Mouse (Mus musculus): ENCODE results near the gene Esyt2.
A peak's percentile ranks its signal among the peaks of the same experiment; 100 is the strongest.

The Esyt2 gene

DNA sequence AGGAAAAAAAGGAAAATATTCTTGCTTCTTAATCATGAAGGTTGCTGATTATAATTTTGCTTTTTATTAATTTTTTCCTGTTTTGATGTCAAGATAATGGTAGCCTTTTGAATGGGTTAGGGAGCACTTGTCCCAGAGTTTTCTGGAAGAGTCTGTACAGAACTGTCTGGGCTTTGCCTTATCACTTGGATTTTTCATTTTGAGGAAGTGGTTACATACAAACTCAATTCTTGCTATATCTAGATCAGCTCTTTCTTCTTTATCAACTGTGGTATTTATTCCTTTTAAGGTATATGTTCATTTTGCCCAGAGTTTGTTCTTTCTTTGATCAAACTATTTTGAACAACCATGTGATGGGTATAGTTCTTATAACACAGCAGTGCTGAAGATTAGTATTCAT is 81.1 kb downstream of the Esyt2 start:
- DNase-seq (ENCODE audit: low spot score), result no peak

DNA sequence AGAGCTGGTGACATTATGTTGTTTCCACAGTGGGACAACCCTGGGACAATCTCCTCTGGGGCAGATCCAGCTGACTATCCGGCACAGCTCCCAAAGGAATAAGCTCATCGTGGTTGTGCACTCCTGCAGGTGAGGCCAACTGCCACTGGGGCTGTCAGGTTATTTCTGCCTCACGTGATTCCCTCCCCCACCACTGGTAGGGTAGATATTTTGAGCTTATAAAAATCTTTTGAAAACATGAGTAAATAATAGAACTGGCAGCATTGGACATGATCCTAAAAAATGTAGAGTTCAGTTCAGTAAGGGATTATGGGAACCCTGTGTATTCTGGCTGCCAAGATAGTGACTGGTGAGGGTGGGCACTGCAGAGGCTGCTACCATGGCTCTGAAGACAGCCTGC is 85.9 kb downstream of the Esyt2 start:
- DNase-seq (ENCODE audit: low spot score), result no peak

DNA sequence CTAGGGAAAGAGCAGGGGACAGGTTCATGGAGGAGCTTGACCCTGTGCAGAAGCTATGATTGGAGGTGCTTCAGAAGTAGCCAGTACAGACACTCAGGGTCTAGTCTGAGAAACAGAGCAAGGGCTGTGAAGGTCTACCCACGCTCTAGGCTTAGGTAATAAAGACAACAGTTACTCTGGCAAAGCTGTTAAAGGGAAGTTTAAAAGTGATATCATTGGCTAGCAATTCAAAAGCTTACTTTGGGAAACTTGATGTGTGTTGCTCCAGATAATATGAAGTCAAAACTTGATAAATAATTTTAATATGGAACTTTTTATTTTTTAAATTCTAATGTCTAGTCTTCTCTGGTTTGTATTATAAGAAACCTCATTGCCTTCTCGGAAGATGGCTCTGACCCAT is 86.3 kb downstream of the Esyt2 start:
- DNase-seq (ENCODE audit: low spot score), result no peak

DNA sequence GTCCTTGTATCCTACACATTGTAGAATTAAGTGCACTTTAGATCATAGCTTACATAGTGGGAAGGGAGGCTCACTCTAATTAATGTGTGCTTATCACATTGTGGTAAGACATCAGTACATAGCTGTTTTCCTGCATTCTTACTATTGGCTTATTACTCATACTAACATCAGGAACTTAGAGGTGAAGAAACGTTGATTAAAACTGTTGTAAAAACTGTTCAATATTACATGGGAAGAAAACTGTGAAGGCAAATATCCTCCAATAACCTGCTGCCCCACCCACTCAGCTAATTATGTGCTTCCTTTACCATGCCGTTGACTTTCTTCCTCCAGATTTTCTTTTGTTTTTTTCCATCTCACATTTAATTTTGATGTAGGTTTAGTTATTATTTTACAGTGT is 87.9 kb downstream of the Esyt2 start:
- DNase-seq (ENCODE audit: low spot score), result no peak

DNA sequence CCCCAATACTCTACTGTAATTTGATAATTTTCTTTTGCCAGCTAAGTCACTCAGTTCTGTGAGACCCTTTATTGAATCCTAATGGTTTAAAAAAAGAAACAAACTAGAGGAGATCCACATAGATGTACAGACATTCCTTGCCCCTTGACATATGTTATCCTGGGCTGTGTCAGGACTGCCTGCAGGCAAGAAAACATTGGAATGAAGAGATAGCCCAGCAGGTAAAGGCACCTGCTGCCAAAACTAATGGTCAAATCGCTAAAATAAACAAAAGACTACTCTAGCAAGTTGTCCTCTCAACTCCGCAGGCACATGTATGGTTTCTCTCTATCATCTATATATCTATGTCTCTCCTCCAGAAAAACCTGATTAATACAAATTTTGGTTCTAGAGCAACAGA is 102.1 kb downstream of the Esyt2 start:
- DNase-seq (ENCODE audit: low spot score), result no peak

DNA sequence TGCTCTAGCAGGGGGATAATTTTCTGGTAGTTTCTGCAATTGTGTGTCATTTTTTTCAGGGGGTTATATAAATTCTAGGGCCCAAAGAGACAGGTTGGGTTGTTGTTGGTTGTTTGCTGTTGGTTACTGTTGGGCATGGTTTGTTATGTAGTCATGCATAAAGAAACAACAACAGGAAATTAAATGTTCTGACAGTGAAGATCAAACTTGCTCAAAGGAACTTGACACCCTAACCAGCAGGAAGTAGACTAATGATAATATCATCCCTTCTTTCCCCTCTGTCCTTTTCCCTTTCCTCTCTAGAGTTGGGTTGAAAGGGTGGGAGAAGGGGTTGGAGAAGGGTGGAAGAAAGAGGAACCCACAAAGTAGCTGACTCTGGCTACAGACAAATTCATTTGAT is 103.0 kb downstream of the Esyt2 start:
- no peak for DNase-seq (ENCODE audit: low spot score)

DNA sequence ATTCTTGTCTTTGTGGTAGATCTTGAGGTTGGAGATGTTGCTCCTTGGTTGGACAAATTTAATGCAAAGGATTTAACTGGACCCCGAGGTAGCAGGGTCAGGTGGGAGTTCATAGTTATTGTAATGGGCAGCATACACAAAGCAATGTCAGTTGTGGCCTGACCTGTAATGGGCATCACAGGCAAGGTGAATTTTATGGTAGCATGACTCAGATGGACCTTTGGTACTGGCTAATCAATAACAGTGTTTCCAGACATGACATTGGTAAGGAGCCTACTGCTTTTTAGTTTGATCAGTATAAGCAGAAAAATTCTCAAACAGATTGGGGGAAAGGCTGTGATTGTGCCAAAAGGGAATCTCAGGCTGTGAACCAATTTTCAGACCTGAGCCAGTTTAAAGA is 105.8 kb downstream of the Esyt2 start:
- no peak for DNase-seq (ENCODE audit: low spot score)

DNA sequence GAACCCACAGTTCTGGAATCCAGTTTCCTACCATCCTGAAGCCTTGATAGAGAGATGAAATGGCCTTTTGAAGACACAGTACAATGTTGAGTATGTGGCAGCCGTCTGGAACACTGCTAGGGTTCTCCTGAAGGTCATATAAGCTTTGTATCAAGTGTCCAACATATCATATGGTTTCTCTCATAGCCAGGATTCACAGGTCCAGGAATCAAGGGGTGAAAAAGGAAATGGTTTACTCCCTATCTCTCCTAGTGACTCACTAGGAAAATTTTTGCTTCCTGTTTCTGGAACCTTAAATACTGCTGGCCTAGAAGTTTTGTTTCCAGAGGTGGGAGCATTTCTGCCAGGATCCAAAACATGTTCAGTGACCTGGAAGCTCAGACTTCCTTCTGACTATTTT is 108.9 kb downstream of the Esyt2 start:
- no peak for DNase-seq (ENCODE audit: low spot score)

DNA sequence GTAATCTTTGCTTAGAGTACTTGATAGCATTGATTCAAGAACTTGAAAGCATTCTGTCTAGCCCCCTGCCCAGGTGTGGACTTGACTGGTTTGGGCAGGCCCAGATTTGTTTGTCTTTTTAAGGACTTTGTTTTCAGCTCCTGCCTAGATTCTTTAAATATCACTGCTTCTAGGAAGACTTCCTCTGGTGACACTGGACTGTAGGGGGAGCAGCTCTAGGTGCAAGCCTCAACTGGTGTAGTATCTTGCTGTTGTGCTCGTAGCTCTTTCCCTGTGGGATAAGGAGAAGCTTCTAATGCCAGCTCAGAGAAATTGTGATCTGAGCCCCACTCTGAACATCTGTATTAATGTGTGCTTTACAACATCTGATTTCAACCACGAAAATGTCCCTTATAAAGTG is 113.3 kb downstream of the Esyt2 start:
- DNase-seq (ENCODE audit: low spot score), result no peak

DNA sequence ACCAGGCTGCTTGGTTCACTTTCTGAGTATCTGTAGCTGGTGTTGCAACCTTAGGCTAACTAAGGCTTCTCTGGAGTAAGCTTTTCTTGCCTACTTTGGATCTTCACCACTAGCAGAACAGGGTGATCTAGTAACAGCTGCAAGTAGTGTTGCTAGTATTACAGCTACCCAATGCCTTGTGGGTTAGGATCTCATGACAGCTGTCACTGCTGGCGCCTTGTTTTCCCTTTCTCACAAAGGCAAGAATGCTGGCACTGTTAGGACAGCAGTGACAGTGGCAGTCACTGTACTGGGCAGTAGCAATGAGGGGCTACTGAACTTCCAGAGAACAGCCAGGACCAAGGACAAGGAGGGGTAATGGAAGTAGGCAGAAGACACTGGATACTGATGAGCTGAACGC is 114.3 kb downstream of the Esyt2 start:
- no peak for DNase-seq (ENCODE audit: low spot score)

DNA sequence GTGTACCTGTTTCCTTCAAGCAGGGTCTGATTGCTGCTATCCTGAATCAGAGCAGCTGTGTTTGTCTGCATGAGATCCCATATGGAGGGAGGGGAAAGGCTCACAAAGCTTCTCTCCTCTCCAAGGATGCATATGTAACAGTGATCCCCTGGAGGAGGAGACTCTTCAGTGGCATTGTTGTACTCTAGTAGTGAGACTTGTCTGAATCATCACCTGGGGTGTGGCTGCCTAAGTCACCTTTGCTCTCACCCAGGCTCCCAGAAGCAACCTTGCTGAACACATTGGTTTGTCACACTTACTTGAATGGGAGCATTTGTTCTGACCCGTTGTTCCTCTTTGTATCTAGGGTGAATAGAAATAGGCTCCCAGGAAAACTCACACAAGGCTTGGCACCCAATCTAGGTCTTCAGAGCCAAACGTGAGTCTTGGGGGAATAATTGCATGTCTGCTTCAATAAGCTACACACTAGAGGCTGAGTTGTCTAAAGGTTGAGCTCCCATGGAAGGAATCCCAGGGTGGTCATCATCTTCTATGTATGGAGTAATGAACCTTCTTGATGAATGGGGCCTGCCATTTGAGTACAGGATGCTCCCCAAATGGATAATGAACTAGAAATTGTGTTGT is 115.2 kb downstream of the Esyt2 start:
- DNase-seq (ENCODE audit: low spot score), result no peak

DNA sequence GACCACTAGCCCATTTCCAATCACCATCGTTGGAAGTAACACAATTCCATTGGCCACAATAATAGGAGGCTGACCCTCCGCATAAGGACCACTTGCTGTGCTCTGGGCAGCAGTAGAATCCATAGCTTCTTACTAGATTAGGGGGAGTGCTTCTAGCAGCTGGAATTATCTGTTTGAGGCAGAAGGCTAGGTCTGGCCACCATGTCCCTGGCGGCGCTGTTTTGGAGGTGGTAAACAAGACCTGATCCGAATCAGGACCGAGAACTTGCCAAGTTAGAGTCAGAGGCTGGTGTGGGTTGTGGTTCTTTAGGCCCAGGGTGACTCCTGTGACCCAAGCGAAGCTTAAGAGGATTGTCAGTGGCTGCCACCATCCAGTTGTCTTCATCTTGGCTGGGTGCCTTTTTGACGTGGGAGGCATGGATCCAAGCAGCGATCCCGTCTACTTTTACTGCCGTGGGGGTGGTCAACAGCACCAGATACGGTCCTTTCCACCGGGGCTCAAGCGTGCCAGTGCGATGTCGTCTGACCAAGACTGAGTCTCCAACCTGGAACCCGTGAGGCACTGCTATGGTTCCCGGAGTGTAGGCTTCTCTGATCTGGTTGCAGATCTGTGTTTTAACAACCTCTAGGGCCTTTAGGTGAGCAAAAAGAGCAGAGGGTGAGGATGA is 123.2 kb downstream of the Esyt2 start:
- DNase-seq (ENCODE audit: low spot score), result no peak

DNA sequence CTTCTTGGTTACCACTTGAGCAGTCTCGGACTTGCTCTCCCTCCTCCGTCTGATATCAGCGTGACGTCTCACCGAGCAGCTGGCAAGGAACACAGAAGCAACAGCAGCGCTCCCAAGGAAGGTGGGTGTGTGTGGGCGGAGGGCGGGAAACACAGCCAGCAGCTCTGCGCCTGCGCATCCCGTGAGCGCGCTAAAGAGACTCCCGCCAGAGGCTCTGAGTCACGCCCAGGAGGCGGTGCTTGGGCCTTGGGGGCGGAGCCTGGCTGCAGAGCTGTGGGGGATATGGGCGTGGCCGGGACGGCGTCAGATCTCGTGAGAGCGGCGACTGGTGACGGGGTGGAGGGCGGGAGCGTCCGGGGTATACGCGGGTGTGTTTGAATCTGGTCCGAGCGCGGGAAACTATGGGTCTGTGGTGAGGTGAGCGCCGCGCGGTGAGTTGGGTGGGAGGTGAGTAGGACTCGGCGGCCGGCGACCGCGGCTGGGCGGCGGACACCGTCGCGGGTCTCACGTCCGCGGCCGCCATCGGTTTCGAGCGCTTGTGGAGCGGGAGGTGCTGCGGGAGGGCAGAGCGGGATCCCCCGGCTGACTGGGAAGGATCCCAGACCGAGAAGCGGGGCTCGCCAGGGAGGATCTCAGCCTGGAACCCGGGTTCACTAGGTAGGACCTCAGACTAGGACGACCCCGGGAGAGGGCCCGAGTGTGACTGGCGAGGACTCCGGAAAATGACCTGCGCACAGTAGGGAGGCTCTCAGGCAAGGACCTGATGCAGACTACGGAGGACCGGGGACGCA is 124.2 kb downstream of the Esyt2 start, which contains the start of gene Ncapg2:
TSS of gene Ncapg2 (plus strand) at position 358 of the 791 bp plus-strand sequence.
- DNase-seq (ENCODE audit: low spot score), result peak; percentile 98

DNA sequence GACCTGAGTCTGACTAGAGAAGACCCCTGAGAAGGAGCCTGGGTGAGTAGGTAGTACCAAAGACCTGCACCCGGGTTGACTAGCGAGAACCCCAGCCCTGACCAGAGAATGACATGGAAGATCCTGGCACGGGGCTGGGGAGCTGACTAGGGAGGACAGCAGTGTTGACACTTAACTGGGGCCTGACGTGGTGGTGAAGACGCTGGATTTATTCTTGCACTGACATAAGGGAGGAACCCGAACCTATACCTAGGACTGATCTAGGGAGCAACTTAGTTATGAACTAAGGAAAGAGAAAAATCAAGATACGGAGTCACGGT is 124.8 kb downstream of the Esyt2 start:
- DNase-seq (ENCODE audit: low spot score), result no peak

DNA sequence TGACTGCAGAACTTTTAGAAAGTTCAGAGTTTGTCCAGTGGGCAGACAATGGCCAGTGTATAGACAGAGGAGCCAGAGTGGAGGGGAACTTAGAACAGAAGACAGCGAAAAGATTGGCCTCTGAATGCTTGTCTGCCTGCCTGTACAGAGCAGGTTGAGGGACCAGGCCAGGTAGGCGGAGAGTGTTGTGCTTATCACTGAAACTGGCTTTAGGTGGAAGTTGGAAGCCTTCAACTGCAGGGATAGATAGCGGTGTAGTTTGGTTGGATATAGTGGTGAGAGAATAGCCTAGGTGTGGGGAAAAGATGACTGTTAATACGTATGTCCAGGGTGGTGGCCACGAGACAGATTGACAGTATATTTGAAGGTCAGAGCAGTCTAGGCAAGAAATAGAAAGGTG is 126.9 kb downstream of the Esyt2 start:
- DNase-seq (ENCODE audit: low spot score), result no peak

DNA sequence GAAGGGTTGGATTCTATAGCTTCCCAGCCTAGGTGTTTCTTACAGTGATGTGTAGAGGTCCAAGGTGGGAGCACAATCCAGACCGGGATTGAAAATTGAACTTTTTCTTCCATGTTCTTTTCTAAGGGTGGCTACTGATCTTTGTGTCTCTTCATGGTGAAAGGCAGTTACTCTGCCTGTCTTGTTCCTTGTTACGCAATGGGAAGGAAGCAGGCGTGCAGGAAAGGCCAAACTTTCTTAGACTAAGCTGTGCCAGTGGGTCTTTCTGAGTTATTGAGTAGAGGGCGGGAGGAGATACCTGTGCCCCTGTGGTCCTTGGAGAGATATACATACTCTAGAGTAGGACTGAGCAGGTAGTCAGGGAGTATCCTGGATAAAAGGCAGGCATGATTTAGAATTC is 133.9 kb downstream of the Esyt2 start:
- DNase-seq (ENCODE audit: low spot score), result no peak

DNA sequence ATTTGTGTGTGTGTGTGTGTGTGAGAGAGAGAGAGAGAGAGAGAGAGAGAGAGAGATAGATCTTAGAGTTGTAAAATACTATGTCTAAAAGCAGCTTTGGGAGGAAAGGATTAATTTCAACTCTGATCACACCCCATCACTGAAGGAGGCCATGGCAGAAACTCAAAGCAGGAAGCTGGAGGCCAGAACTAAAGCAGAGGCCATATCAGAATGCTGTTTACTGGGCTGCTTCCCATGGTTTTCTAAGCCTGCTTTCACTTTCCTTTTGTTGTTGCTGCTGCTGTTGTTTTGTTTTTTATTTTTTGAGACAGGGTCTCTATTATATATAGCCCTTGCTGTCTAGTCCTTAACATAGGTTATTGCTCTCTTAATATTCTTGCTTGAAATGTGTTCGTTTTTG is 135.5 kb downstream of the Esyt2 start:
- no peak for DNase-seq (ENCODE audit: low spot score)

DNA sequence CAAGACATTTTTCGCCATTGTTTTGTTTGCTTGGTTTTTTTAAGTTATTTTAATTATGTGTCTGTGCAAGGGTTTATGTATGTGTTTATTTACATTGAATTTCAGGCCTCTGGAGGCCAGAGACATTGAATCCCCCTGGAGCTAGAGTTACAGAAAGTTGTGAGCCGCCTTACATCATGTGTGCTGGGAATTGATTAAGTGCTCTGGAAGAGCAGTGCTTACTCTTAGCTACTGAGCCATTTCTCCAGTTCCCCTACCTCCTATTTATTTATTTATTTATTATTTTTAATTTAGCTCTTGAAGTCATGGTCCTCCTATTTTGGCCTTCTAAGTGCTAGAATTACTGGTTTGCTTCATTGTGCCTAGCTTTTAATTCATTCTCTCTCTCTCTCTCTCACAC is 140.7 kb downstream of the Esyt2 start:
- DNase-seq (ENCODE audit: low spot score), result no peak

DNA sequence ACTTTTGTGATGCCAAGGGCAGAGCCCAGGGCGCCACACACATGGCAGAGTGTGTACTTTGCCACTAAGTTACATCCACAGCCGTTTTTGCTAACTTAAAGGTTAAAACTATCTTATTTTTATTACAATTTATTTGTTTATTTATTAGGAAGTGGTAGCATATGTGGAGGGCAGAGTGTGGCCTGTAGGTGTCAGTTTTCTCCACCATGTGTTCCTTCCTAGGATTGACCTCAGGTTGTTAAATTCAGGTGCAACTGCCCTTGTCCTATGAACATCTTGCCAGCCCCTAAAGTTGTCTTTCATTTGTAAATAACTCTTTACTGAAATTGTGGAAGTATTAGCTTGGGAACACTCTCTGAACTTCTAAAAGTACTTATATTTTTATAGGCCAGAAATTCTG is 144.4 kb downstream of the Esyt2 start:
- no peak for DNase-seq (ENCODE audit: low spot score)

DNA sequence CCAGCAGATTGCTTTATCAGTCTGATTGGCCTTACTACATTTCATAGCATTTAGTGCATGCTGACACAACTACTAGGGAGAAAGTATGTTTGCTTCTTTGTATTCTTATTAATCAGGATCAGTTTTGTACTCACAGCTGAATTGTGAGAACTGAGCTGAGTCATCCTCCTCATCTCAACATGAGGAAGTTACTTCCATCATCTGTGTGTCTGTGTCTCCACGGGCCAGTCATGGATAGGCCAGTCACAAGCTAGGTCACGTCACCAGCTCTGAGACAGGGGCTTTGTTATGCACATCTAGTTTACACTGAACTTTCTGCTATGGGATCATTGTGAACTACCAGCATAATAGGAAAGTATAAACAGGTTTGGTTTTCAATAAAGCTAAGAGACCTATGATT is 152.7 kb downstream of the Esyt2 start:
- DNase-seq (ENCODE audit: low spot score), result no peak

DNA sequence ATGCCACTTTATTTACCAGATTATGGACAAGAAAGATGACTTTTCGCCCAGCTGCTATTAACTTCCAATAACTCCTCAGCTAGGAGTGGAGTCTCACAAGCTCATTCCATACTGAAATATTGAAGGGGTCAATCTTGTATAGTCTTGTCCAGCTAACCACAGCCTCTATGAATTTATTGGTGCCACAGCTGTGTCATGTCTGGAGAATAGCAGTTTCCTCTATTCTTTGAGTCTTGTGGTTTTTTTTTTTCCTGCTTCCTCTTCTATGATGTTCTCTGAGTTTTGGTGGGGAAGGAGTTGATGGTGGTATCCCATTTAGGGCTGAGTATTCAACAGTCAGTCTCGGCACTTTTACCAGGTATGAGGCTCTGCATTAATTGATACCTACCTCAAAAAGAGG is 154.2 kb downstream of the Esyt2 start:
- DNase-seq (ENCODE audit: low spot score), result no peak

DNA sequence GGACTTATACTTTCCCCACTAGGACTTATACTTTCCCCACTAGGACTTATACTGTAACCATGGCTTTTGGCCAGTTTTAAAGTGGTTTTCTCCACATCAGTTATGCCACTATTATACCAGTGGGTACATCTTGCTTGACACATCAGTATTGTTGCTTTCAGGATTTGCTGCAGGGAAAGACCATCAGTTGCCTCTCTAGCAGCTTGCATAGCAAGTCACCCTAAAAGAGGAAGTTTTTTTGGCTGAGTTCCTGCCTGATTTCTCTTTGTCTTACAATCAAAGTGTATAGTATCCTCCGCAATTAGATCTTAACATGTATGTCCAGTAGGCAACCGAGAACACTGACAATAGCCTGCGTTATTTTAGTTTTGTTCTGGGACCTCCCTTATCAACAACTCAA is 155.1 kb downstream of the Esyt2 start:
- DNase-seq (ENCODE audit: low spot score), result no peak

DNA sequence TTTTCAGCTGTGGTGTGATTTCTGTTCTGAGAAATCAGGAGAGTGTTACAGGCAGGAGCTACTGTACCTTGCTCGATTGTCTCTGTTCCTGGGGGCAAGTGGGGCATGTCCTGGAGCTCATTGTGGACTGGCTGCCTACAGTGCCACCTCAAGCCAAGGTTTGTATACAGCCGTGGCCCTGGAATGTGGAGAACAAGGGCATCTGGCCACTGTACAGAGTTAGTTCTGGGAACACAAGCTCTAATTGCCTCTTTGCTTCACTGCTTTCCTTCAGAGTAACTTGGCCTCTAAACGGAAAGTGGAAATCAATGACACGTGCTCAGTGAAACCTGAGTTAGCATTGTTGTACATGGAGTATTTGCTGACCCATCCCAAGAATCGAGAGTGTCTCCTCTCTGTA is 157.6 kb downstream of the Esyt2 start:
- DNase-seq (ENCODE audit: low spot score), result no peak
